Mouse (Mus musculus) ovary, postnatal 36 days (tissue): ENCODE data around the gene Ncs1.

Source experiments
- DNase-seq: peaks from one replicate; pipeline ENCODE4 v3.0.0; 2022; ENCODE audit warnings: low spot score, mixed read lengths

The Ncs1 gene

GRCm38 (mm10) chr2:31245051-31245450 is 572 bp upstream of the Ncs1 start:
- no peak for DNase-seq

GRCm38 (mm10) chr2:31246251-31246971 is 788 bp downstream of the Ncs1 start:
- peak; percentile 38 for DNase-seq

DNA sequence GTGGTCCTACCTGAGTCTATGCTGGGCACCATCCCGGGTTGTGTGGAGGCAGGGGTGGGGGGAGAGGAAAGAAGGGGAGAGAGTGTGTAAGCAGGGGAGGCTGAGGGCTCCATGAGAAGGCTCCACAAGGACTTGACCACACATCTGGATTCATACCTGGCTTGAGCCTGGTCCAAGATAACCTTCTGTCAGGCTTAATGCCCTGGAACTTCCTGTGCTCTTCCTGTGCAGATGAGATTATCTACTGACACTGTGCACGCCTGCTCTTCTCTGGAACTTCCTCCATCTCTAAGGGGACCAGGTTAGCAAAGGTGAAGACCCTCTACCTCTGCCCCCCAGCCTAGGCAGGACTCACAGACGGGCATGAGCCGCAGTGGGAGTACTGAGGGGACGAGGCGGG is 3.2 kb downstream of the Ncs1 start:
- DNase-seq: no peak

DNA sequence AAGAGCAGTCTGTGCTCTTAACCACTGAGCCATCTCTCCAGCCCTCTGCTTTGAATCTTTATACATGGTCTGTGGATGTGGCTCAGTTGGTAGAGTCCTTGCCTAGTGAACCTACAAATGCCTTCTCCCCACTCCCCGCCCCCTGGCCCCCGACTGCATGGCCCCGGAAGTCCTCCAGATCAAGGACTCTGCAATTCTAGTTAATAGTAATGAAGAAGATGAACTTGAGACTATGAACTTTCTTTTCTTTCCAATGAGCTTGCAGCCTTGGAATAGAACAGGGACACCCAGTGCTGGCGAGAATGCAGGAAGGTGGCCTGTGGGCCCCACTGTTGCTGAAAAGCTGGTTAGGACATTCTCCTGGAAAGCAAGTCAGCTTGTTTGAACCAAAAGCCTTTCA is 6.5 kb downstream of the Ncs1 start:
- DNase-seq: no peak

DNA sequence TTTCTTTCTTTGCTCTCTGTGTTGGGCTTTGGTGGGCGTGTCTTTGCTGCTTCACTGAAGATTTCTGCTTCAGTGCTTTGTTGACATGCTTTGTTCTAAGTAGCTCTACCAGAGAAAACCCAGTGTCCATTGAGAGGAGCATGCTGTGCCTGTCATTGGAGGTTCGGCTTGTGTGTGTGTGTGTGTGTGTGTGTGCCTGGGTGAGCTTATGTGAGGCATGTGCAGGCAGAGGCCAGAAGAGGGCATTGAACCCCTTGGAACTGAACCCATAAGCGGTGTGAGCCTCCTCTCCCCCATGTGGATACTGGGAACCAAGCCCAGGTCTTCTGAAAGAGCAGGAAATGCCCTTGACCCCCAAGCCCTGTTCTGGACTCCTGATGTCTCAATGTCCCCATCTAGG is 7.8 kb downstream of the Ncs1 start:
- DNase-seq: no peak

DNA sequence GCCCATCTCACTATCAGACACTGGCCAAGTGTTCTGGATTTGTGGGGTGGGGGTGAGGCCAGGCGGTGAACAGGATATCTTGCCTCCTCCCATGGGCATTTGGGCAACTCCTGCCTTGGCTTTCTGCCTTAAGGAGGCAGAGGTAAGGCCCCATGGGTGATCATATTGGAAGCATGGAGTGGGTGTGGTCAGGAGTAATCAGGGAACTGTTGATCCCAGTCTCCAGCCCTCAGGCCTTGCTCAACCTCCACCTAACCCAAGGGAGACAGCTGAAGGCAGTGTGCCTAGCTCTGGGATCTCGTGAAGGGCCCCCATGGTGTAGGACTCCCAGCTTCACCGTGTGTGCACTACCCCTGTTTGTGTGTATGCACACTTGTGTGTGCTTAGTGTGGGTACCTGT is 9.2 kb downstream of the Ncs1 start:
- no peak for DNase-seq

DNA sequence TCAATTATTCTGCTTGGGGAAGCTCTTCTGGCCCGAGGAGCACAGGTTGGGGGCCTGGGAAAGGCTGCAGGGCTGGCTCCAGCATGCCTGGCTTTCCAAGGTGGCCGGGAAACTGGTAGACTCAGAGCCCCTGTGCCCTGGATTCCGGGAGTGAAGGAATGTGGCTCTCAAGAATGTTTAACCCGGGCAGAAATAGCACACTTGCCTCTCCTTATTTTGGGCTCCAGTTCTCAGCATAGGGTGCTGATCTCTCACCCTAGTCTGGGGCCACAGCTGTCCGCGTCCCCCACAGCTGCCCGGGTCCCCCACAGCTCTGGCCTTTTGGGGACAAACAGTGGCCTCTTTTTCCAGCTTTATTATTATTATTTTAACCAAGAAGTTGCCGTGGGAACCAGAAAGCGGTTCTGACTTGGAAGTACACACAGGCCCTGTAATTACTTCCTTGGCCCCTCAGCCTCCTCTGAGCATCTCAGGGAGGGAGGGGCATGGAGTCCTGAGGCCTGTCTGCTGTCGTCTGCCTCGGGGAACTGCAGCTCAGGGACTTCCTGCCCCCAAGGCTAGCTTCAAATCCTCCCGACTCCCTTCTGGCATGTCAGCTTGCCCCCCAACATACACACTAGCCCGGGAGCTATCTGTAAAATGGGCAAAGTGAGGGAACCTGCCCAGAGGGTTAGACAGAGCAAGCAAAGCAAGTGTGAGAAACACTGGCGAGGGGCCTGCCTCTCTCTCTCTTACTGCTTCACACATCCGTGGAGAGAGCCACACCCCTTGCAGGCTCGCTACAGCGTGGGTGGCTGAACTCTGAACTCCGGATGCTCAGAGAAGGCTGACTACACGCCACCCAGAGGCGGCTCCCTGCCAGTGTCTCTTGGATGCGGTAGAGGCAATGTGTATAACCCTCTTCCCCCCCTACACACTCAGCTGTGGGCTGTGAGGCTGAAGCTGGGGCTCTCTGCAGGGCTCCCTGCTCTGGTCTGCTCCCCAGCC is 10.6 kb downstream of the Ncs1 start:
- peak; percentile 45 for DNase-seq

DNA sequence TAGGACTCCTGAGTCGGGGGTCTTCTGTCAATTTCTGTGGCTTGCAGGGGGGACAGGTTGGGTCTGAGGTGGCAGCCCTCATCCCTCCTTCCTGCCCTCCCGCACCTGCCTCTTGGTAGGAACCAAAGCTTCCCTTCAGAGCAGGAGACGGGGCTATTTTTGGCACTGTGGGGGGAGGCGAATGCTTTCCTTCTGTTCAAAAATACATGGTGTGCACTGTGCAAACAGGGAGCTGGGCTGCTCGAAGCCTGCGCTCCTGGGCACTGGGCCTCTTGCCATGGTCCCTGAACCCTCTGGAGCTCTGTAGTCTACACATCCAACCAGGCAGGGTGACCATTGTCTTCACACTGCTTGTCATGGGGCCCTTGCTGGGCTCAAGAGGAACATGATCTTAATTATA is 11.5 kb downstream of the Ncs1 start:
- no peak for DNase-seq

DNA sequence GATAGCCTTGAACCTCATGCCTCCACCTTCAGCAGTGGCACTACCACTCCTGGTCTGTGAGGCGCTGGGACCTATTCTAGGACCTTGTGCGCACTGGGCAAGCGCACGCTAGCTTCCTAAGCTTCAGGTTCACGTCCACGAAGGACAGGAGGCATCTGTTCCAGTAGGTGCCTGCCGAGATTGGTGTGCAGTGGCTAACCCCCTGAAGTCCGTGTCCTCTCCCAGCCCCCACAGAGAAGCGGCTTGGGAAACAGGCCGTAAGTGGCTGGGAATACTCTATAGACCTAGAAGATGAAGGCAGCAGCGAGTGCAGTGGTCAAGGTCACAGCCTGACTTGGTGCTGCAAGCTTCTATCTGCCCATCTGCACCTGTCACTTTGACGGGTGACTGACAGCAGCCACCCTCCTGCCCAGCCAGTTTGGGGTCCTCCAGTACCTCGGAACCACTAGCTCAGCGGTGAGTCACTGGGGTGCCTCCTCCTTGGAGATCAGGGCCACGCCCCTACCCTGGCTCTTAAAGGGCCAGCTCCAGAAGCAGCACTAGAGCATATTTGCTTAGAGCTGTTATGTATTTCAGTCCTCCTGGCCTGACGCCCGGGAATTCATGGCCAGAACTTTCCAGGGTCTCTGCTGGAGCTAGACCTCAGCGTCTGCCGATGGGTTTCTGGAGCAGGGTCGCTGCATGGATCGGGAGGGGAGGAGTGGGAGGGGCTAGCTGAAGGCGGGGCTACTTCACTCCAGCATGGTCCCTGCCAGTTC is 13.2 kb downstream of the Ncs1 start:
- peak; percentile 75 for DNase-seq

DNA sequence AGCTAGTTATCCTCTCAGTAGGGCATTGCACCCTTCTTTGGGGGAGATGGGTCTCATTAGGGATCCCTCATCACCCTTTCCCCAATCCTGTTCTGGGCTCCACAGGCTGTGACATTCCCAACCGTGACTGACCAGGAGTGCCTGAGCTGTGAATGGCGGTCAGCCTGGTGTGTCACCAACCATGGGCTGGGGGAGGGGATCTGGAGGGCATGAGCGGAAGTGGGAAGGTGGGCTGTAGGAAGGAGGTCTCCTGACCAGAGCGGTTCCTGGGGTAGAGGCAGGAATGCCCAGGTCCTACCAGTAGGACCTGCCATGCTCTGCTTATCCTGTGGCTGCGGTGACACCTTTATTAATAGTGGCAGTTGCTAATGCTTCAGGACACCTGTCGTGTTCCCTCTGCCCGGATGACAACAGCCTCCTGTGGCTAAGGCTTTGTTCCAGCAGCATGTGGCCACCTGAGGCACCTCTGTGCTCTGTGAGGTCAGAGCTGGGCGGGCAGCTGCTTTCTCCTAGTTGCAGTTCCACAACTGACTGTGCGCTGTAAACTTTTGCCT is 13.8 kb downstream of the Ncs1 start:
- no peak for DNase-seq

DNA sequence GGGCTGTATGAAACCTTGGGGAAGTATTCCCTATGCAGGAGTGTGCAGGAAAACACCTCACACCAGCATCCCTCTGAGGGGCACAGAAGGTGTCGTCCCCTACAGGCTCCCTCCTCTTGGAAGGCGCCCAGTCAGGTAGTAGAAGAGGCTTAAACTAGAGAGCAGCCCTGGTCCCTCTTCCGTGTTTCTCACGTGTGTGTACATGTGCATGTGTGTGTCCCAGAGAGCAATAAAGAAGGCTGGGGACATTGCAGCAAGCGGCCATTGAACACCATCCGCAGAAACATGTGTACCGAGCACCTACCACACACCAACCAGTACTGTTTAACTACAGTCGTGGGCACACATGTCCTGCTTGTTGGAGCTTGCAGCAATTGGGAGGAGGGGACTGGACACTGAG is 14.9 kb downstream of the Ncs1 start:
- DNase-seq: no peak

DNA sequence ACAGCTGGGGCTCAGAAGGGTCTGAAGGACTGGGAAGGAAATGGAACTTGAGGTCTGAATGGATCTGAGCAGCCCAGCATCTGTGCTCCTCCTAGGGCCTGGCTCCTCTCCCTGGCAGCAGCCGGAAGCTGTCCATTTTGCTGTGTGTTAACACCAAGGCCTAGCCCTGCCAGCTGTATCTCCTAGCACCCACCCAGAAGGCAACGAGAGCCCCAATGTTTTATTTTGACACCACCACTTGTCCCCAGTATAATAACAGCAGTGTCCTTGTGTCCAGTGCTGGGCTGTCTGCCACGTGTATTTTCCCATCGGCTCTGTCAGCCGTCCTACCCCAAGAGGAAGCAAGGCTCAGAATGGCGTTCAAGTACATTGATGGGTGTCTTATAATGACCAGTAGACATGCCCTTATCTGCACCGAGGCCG is 17.4 kb downstream of the Ncs1 start:
- DNase-seq: no peak

- peak; percentile 66 for DNase-seq
Observed at GRCm38 (mm10) chr2:31263746-31264378, 18.2 kb downstream of the Ncs1 start.

- no peak for DNase-seq
Observed at GRCm38 (mm10) chr2:31267447-31267846, 21.8 kb downstream of the Ncs1 start.

DNA sequence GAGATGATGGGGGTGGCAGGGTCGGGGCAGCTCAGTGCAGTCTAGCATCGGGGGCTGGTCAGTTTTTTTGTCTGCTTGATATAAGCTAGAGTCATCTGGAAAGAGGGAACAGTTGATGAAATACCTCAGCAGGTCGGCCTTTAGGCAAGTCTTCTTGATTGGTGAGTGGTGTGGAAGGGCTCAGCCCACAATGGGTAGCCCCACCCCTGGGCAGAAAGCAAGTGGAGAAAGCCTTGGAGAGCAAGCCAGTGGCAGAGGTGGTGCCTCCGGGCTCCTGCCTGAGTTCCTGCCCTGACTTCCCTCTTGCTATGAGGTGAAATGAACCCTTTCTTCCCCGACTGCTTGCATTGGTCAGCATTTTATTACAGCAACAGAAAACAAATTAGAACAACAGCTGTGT is 23.0 kb downstream of the Ncs1 start:
- DNase-seq: no peak

GRCm38 (mm10) chr2:31269188-31269587 is 23.6 kb downstream of the Ncs1 start:
- no peak for DNase-seq

DNA sequence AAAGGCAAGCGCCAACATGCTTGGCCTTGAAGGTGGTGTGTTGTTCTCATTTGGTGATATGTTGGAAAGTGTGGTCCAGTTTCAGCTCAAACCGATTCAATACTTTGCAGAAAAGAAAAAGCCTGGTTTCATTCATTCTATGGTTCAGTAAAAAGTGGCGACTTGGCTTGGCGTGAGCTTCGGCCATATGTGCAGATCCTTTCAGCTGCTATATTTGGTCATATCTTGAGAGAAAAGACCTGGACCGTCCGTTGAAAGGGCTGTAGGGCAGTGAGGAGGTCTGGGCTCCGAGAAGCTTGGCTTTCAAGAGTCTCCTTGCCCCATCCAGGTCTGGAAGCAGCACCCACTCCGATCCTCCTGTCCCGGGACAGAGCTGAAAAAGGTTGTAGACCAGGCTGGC is 24.2 kb downstream of the Ncs1 start:
- no peak for DNase-seq

- no peak for DNase-seq
Observed at GRCm38 (mm10) chr2:31270470-31270869, 24.8 kb downstream of the Ncs1 start.

DNA sequence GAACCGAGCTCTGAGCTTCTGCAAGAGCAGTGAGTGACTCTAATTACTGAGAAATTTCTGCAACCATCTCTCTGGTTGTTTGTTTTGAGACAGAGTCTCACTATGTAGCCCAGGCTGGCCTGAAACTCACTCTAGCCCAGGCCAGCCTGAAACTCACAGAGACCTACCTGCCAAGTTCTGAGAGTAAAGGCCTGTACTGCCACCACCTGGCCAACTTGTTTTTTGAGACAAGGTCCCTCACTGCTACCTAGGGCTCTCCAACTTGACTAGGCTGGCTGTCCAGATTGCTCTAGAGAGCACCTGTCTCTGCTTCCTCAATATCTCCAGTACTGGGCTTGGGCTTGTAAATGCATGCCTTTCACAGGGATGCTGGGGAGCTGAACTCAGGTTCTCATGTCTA is 25.4 kb downstream of the Ncs1 start:
- DNase-seq: no peak

- no peak for DNase-seq
Observed at GRCm38 (mm10) chr2:31274993-31275392, 29.4 kb downstream of the Ncs1 start.

DNA sequence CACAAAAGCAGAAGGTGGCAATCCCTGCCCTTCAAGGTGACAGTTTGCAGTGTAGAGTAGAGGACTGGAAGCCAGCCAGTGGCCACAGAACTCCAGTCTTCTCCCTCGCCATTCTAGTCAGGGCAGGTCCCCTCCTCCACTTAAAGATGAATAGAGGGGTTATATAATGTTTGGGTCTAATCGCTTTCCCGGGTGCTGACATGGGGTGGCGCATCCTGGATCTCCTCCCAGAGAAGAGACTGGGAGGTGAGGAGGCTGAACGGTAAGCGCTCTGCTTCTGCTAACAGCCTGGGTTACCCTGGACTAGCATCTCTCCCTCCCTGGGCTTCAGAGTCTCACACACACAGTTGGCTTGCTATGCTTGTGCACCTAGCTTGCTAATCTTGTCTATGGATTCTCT is 32.2 kb downstream of the Ncs1 start:
- DNase-seq: no peak

DNA sequence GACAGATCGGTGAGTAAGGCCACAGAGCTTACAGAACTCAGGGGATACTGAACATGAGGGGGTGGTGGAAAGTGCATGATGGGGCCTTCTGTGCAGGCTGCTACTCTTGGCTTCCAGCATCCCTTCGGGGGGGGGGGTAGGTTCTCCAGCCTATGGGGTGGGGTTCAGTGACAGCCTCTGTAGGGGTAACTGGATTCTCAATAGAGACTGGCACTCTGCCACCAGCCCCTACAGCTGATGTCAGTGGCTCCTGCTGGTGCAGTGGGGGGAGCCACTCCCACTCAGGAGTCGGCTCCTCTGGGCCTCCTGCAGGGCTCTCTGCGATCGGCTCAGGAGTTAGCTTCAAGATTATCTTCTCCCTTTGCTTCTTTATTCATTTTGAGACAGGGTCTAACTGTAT is 32.9 kb downstream of the Ncs1 start:
- DNase-seq: no peak
